Mouse (Mus musculus): ENCODE results near the gene Pemt. TPM values are rescaled to one million over a fixed set of nuclear protein-coding genes. Genes with fewer than 3 reads are reported as not detected.

The Pemt gene
- polyA plus RNA-seq, 1 experiment from 2014 or later: 8.8 TPM

GRCm38 (mm10) chr11:59963364-59964162 lies 82.7 kb downstream of the Pemt start:
- peaks cover 13% of the 10 kb centered on the region; the same call in 1 of the 2 replicates for H3K4me1 ChIP-seq (ENCODE audit: insufficient read depth)
- peak; percentile 44 for DNase-seq
- ATAC-seq (ENCODE audit: insufficient read depth): no peak
- H3K27me3 ChIP-seq (ENCODE audit: insufficient read depth, low read length): peaks cover 17% of the 10 kb centered on the region
- TF ChIP-seq CTCF (IDR thresholded peaks at IDR 0.05; ENCODE audit: low read depth): no peak
- peak overlapping the region; percentile 42 for H3K4me3 ChIP-seq (ENCODE audit: low read depth, low read length)
- H3K36me3 ChIP-seq (ENCODE audit: insufficient read depth): peaks cover 20% of the 10 kb centered on the region
- peak overlapping the region; percentile 54 for H3K9ac ChIP-seq
- H3K9me3 ChIP-seq (ENCODE audit: low read depth, low read length): no peaks in the 10 kb centered on the region
- H3K27ac ChIP-seq (ENCODE audit: low read depth): no peak overlapping the region
- WGBS: 8% methylated on average over 34 of the region's 34 CpGs
- peak overlapping the region; percentile 91 for H3K4me2 ChIP-seq

- peaks cover 17% of the 10 kb centered on the region for H3K27me3 ChIP-seq (ENCODE audit: insufficient read depth, low read length)
- no peak for ATAC-seq (ENCODE audit: insufficient read depth)
- TF ChIP-seq CTCF (IDR thresholded peaks at IDR 0.05; ENCODE audit: low read depth): no peak
- H3K4me2 ChIP-seq: no peak overlapping the region
- no peak for DNase-seq
- H3K9ac ChIP-seq: no peak overlapping the region
- no peak overlapping the region for H3K4me3 ChIP-seq (ENCODE audit: low read depth, low read length)
- WGBS: 61% methylated on average over 3 of the region's 3 CpGs
- H3K4me1 ChIP-seq (ENCODE audit: insufficient read depth): peaks cover 13% of the 10 kb centered on the region; the same call in 1 of the 2 replicates
- no peak overlapping the region for H3K27ac ChIP-seq (ENCODE audit: low read depth)
- no peaks in the 10 kb centered on the region for H3K9me3 ChIP-seq (ENCODE audit: low read depth, low read length)
- H3K36me3 ChIP-seq (ENCODE audit: insufficient read depth): peaks cover 20% of the 10 kb centered on the region
Measured at GRCm38 (mm10) chr11:59962590-59962989, 83.7 kb downstream of the Pemt start.

- H3K4me3 ChIP-seq (ENCODE audit: low read depth, low read length): no peak overlapping the region
- H3K36me3 ChIP-seq (ENCODE audit: insufficient read depth): peaks cover 20% of the 10 kb centered on the region
- no peak overlapping the region for H3K9ac ChIP-seq
- peaks cover 17% of the 10 kb centered on the region for H3K27me3 ChIP-seq (ENCODE audit: insufficient read depth, low read length)
- no peak for DNase-seq
- H3K4me2 ChIP-seq: no peak overlapping the region
- peaks cover 10% of the 10 kb centered on the region; the same call in 1 of the 2 replicates for H3K4me1 ChIP-seq (ENCODE audit: insufficient read depth)
- no peak for ATAC-seq (ENCODE audit: insufficient read depth)
- no peak overlapping the region; the same call in 1 of the 2 replicates for H3K27ac ChIP-seq (ENCODE audit: low read depth)
- WGBS: 86% methylated on average over 9 of the region's 9 CpGs
- no peak for TF ChIP-seq CTCF (IDR thresholded peaks at IDR 0.05; ENCODE audit: low read depth)
- no peaks in the 10 kb centered on the region for H3K9me3 ChIP-seq (ENCODE audit: low read depth, low read length)
Measured at GRCm38 (mm10) chr11:59961338-59961875, 84.9 kb downstream of the Pemt start.

GRCm38 (mm10) chr11:59960476-59961337 lies 85.6 kb downstream of the Pemt start:
- Histone ChIP-seq H3K4me1 (ENCODE audit: insufficient read depth) (0 out of 2 replicates have a peak, but pooled peaks cover 5% of the 10 kb centered on the region), H3K9ac (no peak overlapping the region), H3K27ac (ENCODE audit: low read depth) (no peak overlapping the region), H3K4me2 (no peak overlapping the region), H3K36me3 (ENCODE audit: insufficient read depth) (peaks cover 20% of the 10 kb centered on the region), H3K9me3 (ENCODE audit: low read depth, low read length) (no peaks in the 10 kb centered on the region), H3K4me3 (ENCODE audit: low read depth, low read length) (no peak overlapping the region), H3K27me3 (ENCODE audit: insufficient read depth, low read length) (peaks cover 17% of the 10 kb centered on the region)
- no peak for DNase-seq
- 82% methylated on average over 20 of the region's 20 CpGs for WGBS
- no peak for ATAC-seq (ENCODE audit: insufficient read depth)
- no peak for TF ChIP-seq CTCF (IDR thresholded peaks at IDR 0.05; ENCODE audit: low read depth)

- WGBS: 73% methylated on average over 4 of the region's 4 CpGs
- Histone ChIP-seq H3K4me3 (ENCODE audit: low read depth, low read length) (no peak overlapping the region), H3K27me3 (ENCODE audit: insufficient read depth, low read length) (peaks cover 15% of the 10 kb centered on the region), H3K4me2 (no peak overlapping the region), H3K4me1 (ENCODE audit: insufficient read depth) (0 out of 2 replicates have a peak, but pooled peaks cover 5% of the 10 kb centered on the region), H3K9ac (no peak overlapping the region), H3K36me3 (ENCODE audit: insufficient read depth) (peaks cover 24% of the 10 kb centered on the region), H3K27ac (ENCODE audit: low read depth) (no peak overlapping the region), H3K9me3 (ENCODE audit: low read depth, low read length) (no peaks in the 10 kb centered on the region)
- no peak for ATAC-seq (ENCODE audit: insufficient read depth)
- no peak for TF ChIP-seq CTCF (IDR thresholded peaks at IDR 0.05; ENCODE audit: low read depth)
- no peak for DNase-seq
Measured at GRCm38 (mm10) chr11:59959453-59959852, 86.8 kb downstream of the Pemt start.

GRCm38 (mm10) chr11:59956749-59957148 lies 89.5 kb downstream of the Pemt start:
- no peak for ATAC-seq (ENCODE audit: insufficient read depth)
- TF ChIP-seq CTCF (IDR thresholded peaks at IDR 0.05; ENCODE audit: low read depth): no peak

More at GRCm38 (mm10) chr11:59956749-59957148, 89.5 kb downstream of the Pemt start:
- no peak overlapping the region for H3K4me2 ChIP-seq
- H3K9me3 ChIP-seq (ENCODE audit: low read depth, low read length): no peaks in the 10 kb centered on the region
- H3K4me1 ChIP-seq (ENCODE audit: insufficient read depth): no peaks in the 10 kb centered on the region
- no peak overlapping the region for H3K27ac ChIP-seq (ENCODE audit: low read depth)
- H3K27me3 ChIP-seq (ENCODE audit: insufficient read depth, low read length): no peaks in the 10 kb centered on the region
- H3K4me3 ChIP-seq (ENCODE audit: low read depth, low read length): no peak overlapping the region
- peaks cover 19% of the 10 kb centered on the region for H3K36me3 ChIP-seq (ENCODE audit: insufficient read depth)
- H3K9ac ChIP-seq: no peak overlapping the region
- DNase-seq: no peak
- WGBS: 72% methylated on average over 6 of the region's 6 CpGs
